Mouse (Mus musculus): Measurements from ENCODE around the gene Ppox. TPM values are rescaled to one million over a fixed set of nuclear protein-coding genes. Genes with fewer than 3 reads are reported as not detected.

Gene Ppox
- polyA plus RNA-seq, 1 experiment from 2014 or later, result 205 TPM

DNA sequence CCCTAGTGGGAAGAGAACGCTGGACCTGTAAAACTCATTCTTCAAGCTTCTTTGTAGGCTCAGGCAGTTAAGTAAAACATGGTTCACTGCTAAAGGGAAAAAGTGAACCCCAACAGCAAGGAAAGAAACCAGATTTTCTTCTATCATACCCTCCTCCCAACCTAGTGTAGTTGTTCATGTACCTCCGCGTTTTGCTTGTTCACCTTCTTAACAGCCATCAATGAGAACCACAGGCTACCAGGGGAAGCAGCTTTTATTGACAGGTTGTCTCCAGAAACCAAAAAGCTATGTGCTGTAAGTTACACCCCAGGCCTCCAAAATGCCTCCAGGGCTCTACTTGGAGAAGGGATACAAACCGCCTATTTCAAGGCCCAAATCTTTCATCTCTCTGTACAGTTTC, 7.3 kb upstream of the Ppox start:
- H3K27me3 ChIP-seq (ENCODE audit: control insufficient read depth, insufficient read depth, low read depth, low read length), result no peaks in the 10 kb centered on the region
- H3K4me2 ChIP-seq (ENCODE audit: low read depth, low read length), result peak overlapping the region; percentile 80
- H3K36me3 ChIP-seq (ENCODE audit: control insufficient read depth, insufficient read depth), result peaks cover 13% of the 10 kb centered on the region
- peak overlapping the region; percentile 29 for H3K27ac ChIP-seq (ENCODE audit: low read length)
- no peaks in the 10 kb centered on the region for H3K9me3 ChIP-seq (replicated peaks; ENCODE audit: control insufficient read depth, low read length)
- ATAC-seq (ENCODE audit: low read depth), result no peak
- peaks cover 37% of the 10 kb centered on the region for H3K4me1 ChIP-seq (ENCODE audit: control insufficient read depth, low read depth, low read length)
- H3K9ac ChIP-seq (ENCODE audit: low read depth, low read length), result no peak overlapping the region
- peak overlapping the region; percentile 91 for H3K4me3 ChIP-seq (ENCODE audit: low read depth, low read length)
- 58% methylated on average over 4 of the region's 4 CpGs for WGBS (ENCODE audit: insufficient replicate concordance)

DNA sequence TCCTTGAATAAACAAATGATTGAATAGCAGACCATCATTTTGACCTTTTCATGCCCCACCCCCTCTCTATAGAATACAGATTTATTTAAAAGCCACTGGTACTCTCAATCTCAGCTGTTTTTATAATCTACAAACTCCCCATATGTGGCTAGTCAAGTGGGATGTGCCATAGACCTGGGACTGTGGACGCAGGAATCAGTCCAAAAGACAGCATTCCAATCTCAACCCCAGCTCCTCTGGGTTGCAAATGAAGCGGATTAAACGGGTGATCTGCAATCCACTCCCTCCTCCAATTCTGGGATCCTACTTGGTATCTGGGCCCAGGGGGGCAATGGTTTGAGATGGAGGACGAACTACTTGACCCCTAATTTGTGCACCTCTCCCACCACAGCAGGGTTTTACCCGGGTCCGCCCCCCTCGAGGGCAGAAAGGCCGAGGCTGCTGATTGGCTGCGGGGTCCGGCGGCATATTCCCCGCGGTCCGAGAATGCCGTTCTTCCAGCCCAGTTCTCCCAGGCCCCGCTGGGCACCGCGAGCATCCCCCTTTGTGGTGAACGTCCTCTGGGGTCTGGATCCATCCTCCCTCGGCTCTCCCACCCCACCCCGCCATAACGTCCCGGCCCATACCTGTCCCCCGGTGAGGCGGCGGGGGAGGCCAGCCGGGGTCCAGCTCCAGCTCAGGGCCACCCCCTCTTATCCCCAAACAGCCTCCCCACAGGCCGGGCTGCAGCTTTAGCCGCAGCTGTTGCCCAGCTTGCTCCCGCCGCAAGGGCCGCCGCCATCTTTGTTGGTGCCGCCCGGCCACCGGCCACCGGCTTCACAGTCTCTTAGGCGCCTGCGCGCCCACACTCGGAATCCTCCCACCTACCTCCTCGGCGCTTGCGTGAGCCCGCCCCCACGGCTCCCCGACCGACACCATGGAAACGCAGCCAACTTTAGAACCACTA, 6.4 kb upstream of the Ppox start, which contains the start of gene Usp21:
Gene Usp21, minus strand, starts transcription at position 856 of the 946 bp plus-strand sequence.
- H3K36me3 ChIP-seq (ENCODE audit: control insufficient read depth, insufficient read depth), result peaks cover 15% of the 10 kb centered on the region
- no peaks in the 10 kb centered on the region for H3K9me3 ChIP-seq (replicated peaks; ENCODE audit: control insufficient read depth, low read length)
- H3K27me3 ChIP-seq (ENCODE audit: control insufficient read depth, insufficient read depth, low read depth, low read length), result no peaks in the 10 kb centered on the region
- WGBS (ENCODE audit: insufficient replicate concordance), result 1% methylated on average over 49 of the region's 49 CpGs
- H3K4me3 ChIP-seq (ENCODE audit: low read depth, low read length), result peak within 1 kb of the TSS; percentile 91
- H3K9ac ChIP-seq (ENCODE audit: low read depth, low read length), result peak within 1 kb of the TSS; percentile 99
- ATAC-seq (ENCODE audit: low read depth), result peak; percentile 97
- H3K27ac ChIP-seq (ENCODE audit: low read length), result peak within 1 kb of the TSS; percentile 87
- H3K4me1 ChIP-seq (ENCODE audit: control insufficient read depth, low read depth, low read length), result peaks cover 38% of the 10 kb centered on the region
- peak within 1 kb of the TSS; percentile 80 for H3K4me2 ChIP-seq (ENCODE audit: low read depth, low read length)

DNA sequence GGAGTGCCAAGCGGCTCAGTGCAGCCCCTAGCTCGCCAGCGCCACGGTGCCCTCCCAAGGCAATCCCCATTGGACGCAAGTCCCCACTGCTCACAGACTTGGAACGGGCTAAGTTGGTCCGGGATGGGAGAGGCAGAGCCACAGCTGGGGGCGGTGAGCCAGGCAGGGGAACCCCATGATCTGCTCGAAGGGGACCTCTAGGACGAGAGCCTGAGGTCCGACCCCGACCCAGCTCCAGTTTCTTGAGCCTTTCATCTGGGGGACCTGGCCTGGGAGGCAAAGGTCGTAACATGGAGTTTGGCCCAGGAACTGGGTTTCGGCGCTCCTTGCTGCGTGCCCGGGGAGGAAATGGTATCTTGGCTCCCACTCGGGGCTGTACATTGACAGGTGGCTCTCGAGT, 5.5 kb upstream of the Ppox start:
- Histone ChIP-seq H3K4me1 (ENCODE audit: control insufficient read depth, low read depth, low read length) (peaks cover 37% of the 10 kb centered on the region), H3K4me2 (ENCODE audit: low read depth, low read length) (0 out of 2 replicates have a peak overlapping the region, but pooled peaks have one; percentile 80), H3K27me3 (ENCODE audit: control insufficient read depth, insufficient read depth, low read depth, low read length) (no peaks in the 10 kb centered on the region), H3K9me3 (replicated peaks; ENCODE audit: control insufficient read depth, low read length) (no peaks in the 10 kb centered on the region), H3K36me3 (ENCODE audit: control insufficient read depth, insufficient read depth) (peaks cover 15% of the 10 kb centered on the region), H3K4me3 (ENCODE audit: low read depth, low read length) (no peak overlapping the region), H3K9ac (ENCODE audit: low read depth, low read length) (no peak overlapping the region), H3K27ac (ENCODE audit: low read length) (no peak overlapping the region)
- no peak for ATAC-seq (ENCODE audit: low read depth)
- 81% methylated on average over 19 of the region's 19 CpGs for WGBS (ENCODE audit: insufficient replicate concordance)

DNA sequence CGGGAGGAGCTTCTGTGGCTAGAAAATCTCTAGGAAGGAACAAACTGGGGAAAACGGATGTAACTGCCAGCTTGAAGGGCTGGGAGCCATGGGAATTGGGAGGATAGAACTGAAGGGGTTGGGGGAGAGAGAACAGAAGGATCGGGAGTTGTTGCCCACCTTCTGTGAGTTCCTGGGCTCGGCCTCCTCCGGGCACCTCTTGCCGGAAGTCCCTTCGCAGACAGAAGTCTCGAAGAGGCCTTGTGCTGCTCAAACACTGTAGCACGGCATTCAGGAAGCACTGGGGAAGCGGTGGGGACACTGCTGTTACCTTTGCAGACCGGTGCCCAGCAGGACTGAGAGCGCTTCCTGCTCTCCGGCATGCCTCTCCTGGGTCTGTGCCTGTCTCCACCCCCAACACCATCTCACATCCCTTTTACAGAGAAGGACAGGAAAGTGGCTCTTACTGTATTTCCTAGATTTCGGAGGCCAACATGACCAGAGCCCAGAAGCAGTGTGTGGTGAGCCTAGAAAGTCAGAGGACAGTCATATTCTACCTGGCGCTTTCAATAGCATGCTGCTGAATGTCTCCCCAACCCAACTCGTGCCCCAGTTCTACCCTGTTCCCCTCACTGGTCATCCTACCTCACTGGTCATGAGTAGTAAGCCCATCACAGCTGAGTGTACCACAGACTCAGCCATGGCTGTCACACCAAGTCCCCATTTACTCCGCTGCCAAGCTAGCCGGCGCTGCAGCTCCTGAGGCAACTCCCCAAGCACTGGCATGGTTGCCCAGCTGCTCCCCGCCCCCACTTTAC, 4.3 kb upstream of the Ppox start:
- H3K9ac ChIP-seq (ENCODE audit: low read depth, low read length), result no peak overlapping the region
- WGBS (ENCODE audit: insufficient replicate concordance), result 83% methylated on average over 20 of the region's 20 CpGs
- H3K27ac ChIP-seq (ENCODE audit: low read length), result no peak overlapping the region
- no peak for ATAC-seq (ENCODE audit: low read depth)
- no peak overlapping the region for H3K4me3 ChIP-seq (ENCODE audit: low read depth, low read length)
- H3K4me1 ChIP-seq (ENCODE audit: control insufficient read depth, low read depth, low read length), result peaks cover 37% of the 10 kb centered on the region
- H3K36me3 ChIP-seq (ENCODE audit: control insufficient read depth, insufficient read depth), result peaks cover 15% of the 10 kb centered on the region
- H3K27me3 ChIP-seq (ENCODE audit: control insufficient read depth, insufficient read depth, low read depth, low read length), result no peaks in the 10 kb centered on the region
- no peaks in the 10 kb centered on the region for H3K9me3 ChIP-seq (replicated peaks; ENCODE audit: control insufficient read depth, low read length)
- no peak overlapping the region for H3K4me2 ChIP-seq (ENCODE audit: low read depth, low read length)

DNA sequence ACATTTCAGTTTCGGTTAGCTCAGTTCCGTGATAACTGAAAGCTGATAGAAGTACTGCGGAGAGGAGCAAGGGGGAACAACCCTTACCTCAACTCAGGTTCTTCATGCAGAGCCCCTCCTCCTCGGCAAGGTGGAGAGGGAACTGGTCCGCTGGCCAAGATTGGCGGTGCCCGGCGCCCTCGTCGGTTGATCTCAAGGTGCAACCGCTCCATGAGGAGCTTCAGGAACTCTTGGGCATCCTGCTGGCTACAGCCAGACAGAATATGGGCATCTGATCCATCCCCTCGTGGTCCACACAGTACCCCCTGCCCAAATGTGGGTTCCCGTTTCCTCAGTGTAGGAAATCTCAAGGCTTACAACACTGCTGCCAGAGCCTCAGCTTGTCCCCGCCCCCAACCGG, 3.5 kb upstream of the Ppox start:
- Histone ChIP-seq H3K36me3 (ENCODE audit: control insufficient read depth, insufficient read depth) (peaks cover 12% of the 10 kb centered on the region), H3K4me2 (ENCODE audit: low read depth, low read length) (no peak overlapping the region), H3K4me1 (ENCODE audit: control insufficient read depth, low read depth, low read length) (peaks cover 40% of the 10 kb centered on the region), H3K9ac (ENCODE audit: low read depth, low read length) (no peak overlapping the region), H3K27ac (ENCODE audit: low read length) (no peak overlapping the region), H3K9me3 (replicated peaks; ENCODE audit: control insufficient read depth, low read length) (no peaks in the 10 kb centered on the region), H3K27me3 (ENCODE audit: control insufficient read depth, insufficient read depth, low read depth, low read length) (no peaks in the 10 kb centered on the region), H3K4me3 (ENCODE audit: low read depth, low read length) (no peak overlapping the region)
- no peak for ATAC-seq (ENCODE audit: low read depth)
- 90% methylated on average over 15 of the region's 15 CpGs for WGBS (ENCODE audit: insufficient replicate concordance)

DNA sequence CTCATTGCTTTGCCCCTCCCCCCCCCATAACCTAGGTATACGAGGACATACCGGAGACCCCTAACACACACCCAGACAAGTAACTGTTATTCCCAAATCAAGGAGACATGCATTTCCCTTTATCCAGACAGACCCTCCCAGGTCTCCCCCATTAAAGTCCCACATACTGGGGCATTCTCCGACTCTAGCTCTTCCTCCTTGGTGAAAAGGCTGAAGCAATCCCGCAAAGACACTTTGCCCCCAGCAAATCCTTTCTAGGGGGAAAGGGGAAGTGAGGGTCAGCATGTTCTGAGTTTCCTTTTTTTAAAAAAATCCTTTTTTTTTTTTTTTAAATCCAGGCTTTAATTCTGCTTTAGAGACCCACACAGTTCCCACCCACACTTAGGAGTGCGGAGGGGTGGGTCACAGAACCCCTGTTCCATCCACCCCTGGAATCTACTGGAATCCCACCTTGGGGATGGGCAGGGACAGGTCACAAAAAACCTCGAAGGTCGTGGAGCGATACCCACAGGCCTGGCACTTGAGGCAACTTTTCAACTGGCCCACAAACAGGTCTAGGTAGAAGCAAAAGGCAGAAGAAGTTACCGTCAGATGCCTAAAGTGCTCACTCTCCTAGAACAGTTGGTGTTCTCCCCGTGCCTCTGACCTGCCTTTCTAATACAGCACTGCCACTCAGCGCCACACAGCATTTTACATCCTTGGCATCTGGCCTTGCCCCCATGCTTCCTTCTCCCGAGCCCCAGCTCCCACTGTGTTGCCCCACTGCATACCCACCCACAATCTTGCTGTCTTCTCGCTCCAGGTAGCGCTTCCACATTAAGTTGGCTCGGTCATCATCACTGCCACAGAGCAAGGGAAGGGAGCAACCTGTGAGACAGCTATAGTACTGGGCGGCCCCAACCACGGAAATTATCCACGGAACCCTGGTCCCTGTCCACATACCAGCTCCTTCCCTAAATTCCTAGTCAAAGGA, 2.5 kb upstream of the Ppox start:
- H3K27ac ChIP-seq (ENCODE audit: low read length), result peak overlapping the region; percentile 28; the same call in 1 of the 2 replicates
- no peak overlapping the region for H3K9ac ChIP-seq (ENCODE audit: low read depth, low read length)
- no peak overlapping the region for H3K4me2 ChIP-seq (ENCODE audit: low read depth, low read length)
- peaks cover 47% of the 10 kb centered on the region for H3K4me1 ChIP-seq (ENCODE audit: control insufficient read depth, low read depth, low read length)
- no peak for ATAC-seq (ENCODE audit: low read depth)
- no peak overlapping the region; the same call in 1 of the 2 replicates for H3K4me3 ChIP-seq (ENCODE audit: low read depth, low read length)
- WGBS (ENCODE audit: insufficient replicate concordance), result 80% methylated on average over 18 of the region's 18 CpGs
- H3K27me3 ChIP-seq (ENCODE audit: control insufficient read depth, insufficient read depth, low read depth, low read length), result no peaks in the 10 kb centered on the region
- H3K9me3 ChIP-seq (replicated peaks; ENCODE audit: control insufficient read depth, low read length), result no peaks in the 10 kb centered on the region
- peaks cover 23% of the 10 kb centered on the region for H3K36me3 ChIP-seq (ENCODE audit: control insufficient read depth, insufficient read depth)

DNA sequence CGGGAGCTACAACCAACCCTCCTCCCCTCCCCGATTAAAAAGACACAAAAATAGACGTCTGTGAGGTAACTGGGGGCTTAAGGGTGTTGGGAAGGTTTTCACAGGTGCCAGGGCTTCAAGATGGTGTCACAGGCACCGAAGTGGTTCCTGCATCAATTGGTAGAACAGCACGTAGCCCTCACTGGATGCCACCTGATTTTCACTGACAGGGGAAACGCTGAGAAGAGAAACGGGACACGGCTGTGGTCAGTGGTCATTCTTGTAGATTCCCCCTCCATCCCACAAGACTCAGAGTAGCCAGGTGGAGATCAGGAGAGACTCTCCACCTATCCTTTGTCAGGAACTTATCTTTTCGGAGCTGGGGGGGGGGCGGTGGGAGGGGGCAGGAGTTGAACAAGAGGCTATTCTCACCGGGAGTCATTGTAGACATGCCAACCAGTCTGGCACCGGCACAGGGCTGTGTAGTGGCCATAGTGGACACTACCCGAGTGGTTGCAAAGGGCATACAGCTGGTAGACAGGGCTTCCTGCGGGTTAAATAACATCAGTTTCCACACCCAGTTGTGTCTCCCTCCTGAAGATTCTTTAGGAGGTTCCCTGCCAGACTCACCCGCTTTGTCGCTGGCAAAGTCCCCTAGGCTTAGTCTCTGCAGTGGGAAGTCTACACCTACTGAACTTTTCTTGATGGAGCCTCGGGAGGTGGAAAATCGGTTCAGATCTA, 1.3 kb upstream of the Ppox start:
- Histone ChIP-seq H3K4me2 (ENCODE audit: low read depth, low read length) (peak overlapping the region; percentile 63), H3K27me3 (ENCODE audit: control insufficient read depth, insufficient read depth, low read depth, low read length) (no peaks in the 10 kb centered on the region), H3K36me3 (ENCODE audit: control insufficient read depth, insufficient read depth) (peaks cover 35% of the 10 kb centered on the region), H3K4me1 (ENCODE audit: control insufficient read depth, low read depth, low read length) (peaks cover 51% of the 10 kb centered on the region), H3K9me3 (replicated peaks; ENCODE audit: control insufficient read depth, low read length) (no peaks in the 10 kb centered on the region), H3K4me3 (ENCODE audit: low read depth, low read length) (peak overlapping the region; percentile 87), H3K9ac (ENCODE audit: low read depth, low read length) (peak overlapping the region; percentile 94), H3K27ac (ENCODE audit: low read length) (peak overlapping the region; percentile 100)
- ATAC-seq (ENCODE audit: low read depth), result no peak
- 62% methylated on average over 18 of the region's 18 CpGs for WGBS (ENCODE audit: insufficient replicate concordance)

DNA sequence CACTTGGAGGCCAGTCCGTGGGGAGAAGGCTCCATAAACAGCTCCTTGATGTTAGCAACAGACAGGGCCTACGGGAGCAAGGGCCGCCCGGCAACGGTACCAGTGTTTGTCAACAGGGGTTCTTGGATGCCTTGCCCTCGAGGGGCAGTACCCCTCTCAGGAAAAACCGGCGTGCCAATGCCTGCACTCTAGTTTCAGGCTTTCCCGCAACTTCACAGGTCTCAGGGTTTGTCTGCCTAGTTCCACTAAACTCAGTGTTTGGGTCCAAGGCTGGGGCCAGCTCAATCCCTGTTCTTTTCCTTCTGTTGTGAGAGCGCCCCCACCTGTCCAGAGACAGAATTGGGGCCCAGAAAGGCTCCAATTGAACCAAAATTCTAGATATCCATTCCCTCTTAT, 540 bp upstream of the Ppox start:
- Histone ChIP-seq H3K9me3 (replicated peaks; ENCODE audit: control insufficient read depth, low read length) (no peaks in the 10 kb centered on the region), H3K36me3 (ENCODE audit: control insufficient read depth, insufficient read depth) (peaks cover 42% of the 10 kb centered on the region), H3K27me3 (ENCODE audit: control insufficient read depth, insufficient read depth, low read depth, low read length) (no peaks in the 10 kb centered on the region), H3K27ac (ENCODE audit: low read length) (peak overlapping the region; percentile 100), H3K4me3 (ENCODE audit: low read depth, low read length) (peak overlapping the region; percentile 87), H3K9ac (ENCODE audit: low read depth, low read length) (peak overlapping the region; percentile 94), H3K4me1 (ENCODE audit: control insufficient read depth, low read depth, low read length) (peaks cover 52% of the 10 kb centered on the region), H3K4me2 (ENCODE audit: low read depth, low read length) (peak overlapping the region; percentile 63)
- ATAC-seq (ENCODE audit: low read depth), result peak; percentile 42
- WGBS (ENCODE audit: insufficient replicate concordance), result 2% methylated on average over 10 of the region's 10 CpGs

Data from liver, embryonic 16.5 days (tissue).